9 mouse cellular contexts compared by ENCODE assay signal in the genomic region with DNA sequence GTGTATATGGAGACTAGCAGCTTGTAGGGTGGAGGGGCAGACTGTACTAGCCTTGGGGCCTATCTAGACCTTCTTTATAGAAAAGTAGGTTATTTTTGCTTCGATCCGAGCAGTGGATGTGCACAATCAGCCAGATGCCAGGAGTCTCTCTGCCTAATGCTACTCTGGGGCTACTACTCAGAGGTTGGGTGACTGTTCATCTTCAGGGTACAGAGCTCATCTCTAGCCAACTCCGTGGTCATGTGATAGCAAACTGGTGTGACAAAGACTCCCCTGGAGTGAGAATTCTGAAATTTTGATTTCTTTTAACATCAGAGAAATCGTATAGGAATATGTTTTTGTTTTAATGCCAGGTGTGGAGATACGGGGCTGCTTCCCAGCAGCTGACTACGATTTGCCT. TPM values are rescaled to one million over a fixed set of nuclear protein-coding genes. Genes with fewer than 3 reads are reported as not detected.
DNase-seq lines count a peak whose midpoint lies in the region; ATAC-seq and TF ChIP-seq lines count a peak whose summit lies in the region.
"Had no signal": no experiment of that assay in that cellular context is flagged by ENCODE, and none has a peak within 500 bp of the region (broad histone marks: within the 10 kb centered on the region; RNA-seq: fewer than 3 reads in every experiment).

No protein-coding gene starts in this region.

- H3K4me1 ChIP-seq in testis, adult 2 months (ENCODE audit: control insufficient read depth, insufficient read depth, low read length), result peaks cover 25% of the 10 kb centered on the region
- peaks cover 24% of the 10 kb centered on the region for H3K4me1 ChIP-seq in liver, postnatal 0 days (ENCODE audit: insufficient read depth)

- no peak for TF ChIP-seq CTCF in testis, adult 2 months (IDR thresholded peaks at IDR 0.05; ENCODE audit: control insufficient read depth, insufficient read depth, insufficient replicate concordance, low read depth, low read length)
- TF ChIP-seq CTCF in liver, postnatal 0 days (IDR thresholded peaks at IDR 0.05; ENCODE audit: low read depth), result no peak

- ATAC-seq in cerebellum, adult (ENCODE audit: insufficient number of reproducible peaks, low FRiP score, low TSS enrichment), result 0 out of 2 replicates have a peak, but pooled peaks have one; percentile 14
- ATAC-seq in liver, postnatal 0 days, result peak; percentile 27

- H3K4me2 ChIP-seq in liver, postnatal 0 days (ENCODE audit: low read depth, low read length), result peak overlapping the region; percentile 100

- H3K9me3 ChIP-seq in liver, postnatal 0 days (ENCODE audit: low read length), result no peaks in the 10 kb centered on the region

- H3K36me3 ChIP-seq in testis, adult 2 months (ENCODE audit: control insufficient read depth, insufficient read depth, low read length), result no peaks in the 10 kb centered on the region
- no peaks in the 10 kb centered on the region for H3K36me3 ChIP-seq in liver, postnatal 0 days (replicated peaks; ENCODE audit: insufficient read depth, low read length)

- H3K9ac ChIP-seq in liver, postnatal 0 days (replicated peaks), result no peak overlapping the region

- DNase-seq in cerebellum, postnatal 25 days, result no peak
- DNase-seq in testis, postnatal 10 days (ENCODE audit: low spot score), result no peak
- DNase-seq in liver, postnatal 0 days, result no peak
- DNase-seq in spleen, adult 12 weeks (ENCODE audit: low spot score), result no peak
- no peak for DNase-seq in cerebellum, adult 11-12 months
- no peak for DNase-seq in ovary, postnatal 36 days (ENCODE audit: low spot score)

- TF ChIP-seq EP300 in liver, postnatal 0 days (IDR thresholded peaks at IDR 0.05; ENCODE audit: low read depth), result no peak

- H3K4me3 ChIP-seq in testis, adult 2 months (ENCODE audit: control insufficient read depth, low read depth, low read length), result peak overlapping the region; percentile 22; the same call in 1 of the 2 replicates
- H3K4me3 ChIP-seq in liver, postnatal 0 days (ENCODE audit: low read depth, low read length), result peak overlapping the region; percentile 66; the same call in 1 of the 2 replicates

- no peak overlapping the region for H3K27ac ChIP-seq in testis, adult 2 months (ENCODE audit: control insufficient read depth, insufficient read depth, low read depth, low read length)
- no peak overlapping the region for H3K27ac ChIP-seq in liver, postnatal 0 days (ENCODE audit: low read depth)

- H3K27me3 ChIP-seq in testis, adult 2 months (ENCODE audit: control insufficient read depth, insufficient read depth, low read length), result no peaks in the 10 kb centered on the region
- H3K27me3 ChIP-seq in liver, postnatal 0 days (ENCODE audit: insufficient read depth, low read length), result no peaks in the 10 kb centered on the region

- no peak for TF ChIP-seq POLR2A in testis, adult 2 months (IDR thresholded peaks at IDR 0.05; ENCODE audit: control insufficient read depth, low read depth, low read length)

- WGBS in liver, postnatal 0 days (ENCODE audit: insufficient replicate concordance), result 41% methylated on average over 6 of the region's 6 CpGs

RNA-seq across cellular contexts. Expression of a gene that starts 7.4 kb away (rescaled TPM):
- 19.4 and 20.6 TPM in 2 replicates for polyA plus RNA-seq in testis, adult 2 months (2012; rRNA removed)
- 16.1 and 19.3 TPM in 2 replicates for polyA plus RNA-seq in liver, postnatal 0 days (2015; fragmentation: Nextera tagmentation; extraction: Ambion mirVana)

RNA-seq across cellular contexts. Expression of a gene that starts 8.5 kb away (rescaled TPM):
- 15.2 and 18.7 TPM in 2 replicates for polyA plus RNA-seq in testis, adult 2 months (2012; rRNA removed)
- polyA plus RNA-seq in liver, postnatal 0 days (2015; fragmentation: Nextera tagmentation; extraction: Ambion mirVana), result 8.5 and 9.1 TPM in 2 replicates

RNA-seq across cellular contexts. Expression of a gene that starts 16.6 kb away (rescaled TPM):
- 91.8 and 100 TPM in 2 replicates for polyA plus RNA-seq in testis, adult 2 months (2012; rRNA removed)
- not detected in 2 replicates for polyA plus RNA-seq in liver, postnatal 0 days (2015; fragmentation: Nextera tagmentation; extraction: Ambion mirVana)
- polyA plus RNA-seq: inflammation-experienced regulatory T-cells, adult 6 months had no signal

RNA-seq across cellular contexts. Expression of a gene that starts 24.6 kb away (rescaled TPM):
- polyA plus RNA-seq in testis, adult 2 months (2012; rRNA removed), result 5.3 and 5.8 TPM in 2 replicates
- 0.08 TPM in 1 of 2 replicates, not detected in the other for polyA plus RNA-seq in liver, postnatal 0 days (2015; fragmentation: Nextera tagmentation; extraction: Ambion mirVana)
- polyA plus RNA-seq: inflammation-experienced regulatory T-cells, adult 6 months had no signal

RNA-seq across cellular contexts. Expression of a gene that starts 26.6 kb away (rescaled TPM):
- polyA plus RNA-seq in testis, adult 2 months (2012; rRNA removed), result 23.3 and 24.3 TPM in 2 replicates
- 2.7 and 3.9 TPM in 2 replicates for polyA plus RNA-seq in liver, postnatal 0 days (2015; fragmentation: Nextera tagmentation; extraction: Ambion mirVana)

Comparison
In these comparisons a context has a peak if more than half of its experiments do, and no peak if none do; other contexts are left out.
1. RNA of a gene that starts 16.6 kb away (polyA plus RNA-seq): 91.8 to 100 TPM in testis, adult 2 months; not detected in liver, postnatal 0 days; every median in the first group is over 10 times any median in the second.